Mouse (Mus musculus) stomach, postnatal 0 days (tissue): ENCODE data around the gene Mtfr2. TPM values are rescaled to one million over a fixed set of nuclear protein-coding genes. Genes with fewer than 3 reads are reported as not detected.

Experiments used
- ATAC-seq: fragments of 200-750 bp; cut with Nextera tagmentation; 2 replicates; pipeline ENCODE4 v1.8.0; 2017; ENCODE audit not compliant: low FRiP score, low TSS enrichment
- DNase-seq: peaks from one replicate; pipeline ENCODE4 v3.0.0-alpha.2; 2016; ENCODE audit warnings: low spot score
- H3K27ac ChIP-seq: fragments of 300-500 bp; sonication (generic); replicated peaks from 2 replicates; pipeline ENCODE4 v1.5.1; 2014; ENCODE audit warnings: mild to moderate bottlenecking, control low read depth
- H3K27me3 ChIP-seq: fragments of 300-500 bp; sonication (generic); 2 replicates; pipeline ENCODE4 v1.6.1; 2014; ENCODE audit warnings: low read length; ENCODE audit not compliant: control insufficient read depth, insufficient read depth
- H3K36me3 ChIP-seq: fragments of 300-500 bp; sonication (generic); 2 replicates; pipeline ENCODE4 v1.6.1; 2014; ENCODE audit warnings: low read length, mixed read lengths; ENCODE audit not compliant: control insufficient read depth, insufficient read depth
- H3K4me1 ChIP-seq: fragments of 300-500 bp; sonication (generic); replicated peaks from 2 replicates; pipeline ENCODE4 v1.6.1; 2014; ENCODE audit warnings: antibody characterized with exemption; ENCODE audit not compliant: control insufficient read depth, insufficient read depth
- H3K4me2 ChIP-seq: fragments of 300-500 bp; sonication (generic); replicated peaks from 2 replicates; pipeline ENCODE4 v1.6.1; 2014; ENCODE audit warnings: low read depth, mild to moderate bottlenecking, control low read depth, moderate library complexity
- H3K4me3 ChIP-seq: fragments of 300-500 bp; sonication (generic); 2 replicates; pipeline ENCODE4 v1.5.1; 2014; ENCODE audit warnings: low read depth, low read length, control low read depth
- H3K9ac ChIP-seq: fragments of 300-500 bp; sonication (generic); 2 replicates; pipeline ENCODE4 v1.6.1; 2014; ENCODE audit warnings: mild to moderate bottlenecking, low read length, control low read depth, mixed read lengths
- H3K9me3 ChIP-seq: fragments of 300-500 bp; sonication (generic); 2 replicates; pipeline ENCODE4 v1.6.1; 2016; ENCODE audit warnings: low read length; ENCODE audit not compliant: control insufficient read depth
- CTCF ChIP-seq: IDR thresholded peaks from 2 replicates; pipeline ENCODE4 v1.5.1; 2016; ENCODE audit warnings: antibody characterized with exemption, low read depth, mild to moderate bottlenecking, moderate library complexity
- EP300 ChIP-seq: optimal IDR thresholded peaks from 2 replicates; pipeline ENCODE3; 2016; ENCODE audit warnings: antibody characterized with exemption
- WGBS: fragments of 180-500 bp; shearing (Covaris S2); extraction: QIAGEN DNeasy Blood & Tissue Kit; methylation state at CpG from one replicate; pipeline ENCODE4 v1.1.7; 2014; 5-methylcytosine and 5-hydroxymethylcytosine counted together
- polyA plus RNA-seq: library from polyadenylated mRNA; unstranded; fragments of >200 nt; fragmentation: Nextera tagmentation; extraction: Ambion mirVana; gene quantifications from 2 replicates; pipeline ENCODE4 v1.2.1, GENCODE M21; 2015

Mtfr2 gene
- polyA plus RNA-seq, 1 experiment from 2014 or later: 0.63 TPM

DNA sequence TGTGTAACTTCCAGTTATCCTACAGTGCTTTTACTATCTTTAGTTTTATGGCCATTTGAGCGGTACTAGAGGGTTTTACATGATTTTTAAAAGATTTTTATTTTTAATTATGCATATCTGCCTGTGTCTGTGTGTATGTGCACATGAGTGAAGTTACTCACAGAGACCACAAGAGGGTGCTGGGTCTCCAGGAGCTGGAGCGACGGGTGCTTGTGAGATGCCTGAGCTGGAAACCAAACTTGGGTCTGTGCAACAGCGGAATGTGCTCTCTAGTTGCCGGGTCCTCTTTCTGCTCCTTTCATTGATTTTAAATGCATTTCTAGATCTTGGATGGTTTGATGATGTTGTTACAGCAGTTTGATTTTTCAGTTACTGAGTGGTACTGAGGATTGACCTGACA is 24.5 kb downstream of the Mtfr2 start:
- WGBS: 94% methylated on average over 5 of the region's 5 CpGs
- Histone ChIP-seq H3K27ac (no peak overlapping the region), H3K27me3 (no peaks in the 10 kb centered on the region), H3K9me3 (no peaks in the 10 kb centered on the region), H3K4me2 (no peak overlapping the region), H3K36me3 (no peaks in the 10 kb centered on the region), H3K4me3 (no peak overlapping the region), H3K9ac (no peak overlapping the region), H3K4me1 (no peaks in the 10 kb centered on the region)
- ATAC-seq: no peak
- peak; percentile 38 for TF ChIP-seq CTCF
- no peak for TF ChIP-seq EP300
- no peak for DNase-seq

GRCm38 (mm10) chr10:20377621-20378020 is 30.1 kb downstream of the Mtfr2 start:
- Histone ChIP-seq H3K27me3 (no peaks in the 10 kb centered on the region), H3K4me1 (0 out of 2 replicates have a peak, but pooled peaks cover 1% of the 10 kb centered on the region), H3K9ac (no peak overlapping the region), H3K4me3 (no peak overlapping the region), H3K36me3 (no peaks in the 10 kb centered on the region), H3K4me2 (no peak overlapping the region), H3K9me3 (no peaks in the 10 kb centered on the region), H3K27ac (no peak overlapping the region)
- no peak for DNase-seq
- ATAC-seq: no peak
- no peak for TF ChIP-seq CTCF
- TF ChIP-seq EP300: no peak
- WGBS: 81% methylated on average over 9 of the region's 9 CpGs

DNA sequence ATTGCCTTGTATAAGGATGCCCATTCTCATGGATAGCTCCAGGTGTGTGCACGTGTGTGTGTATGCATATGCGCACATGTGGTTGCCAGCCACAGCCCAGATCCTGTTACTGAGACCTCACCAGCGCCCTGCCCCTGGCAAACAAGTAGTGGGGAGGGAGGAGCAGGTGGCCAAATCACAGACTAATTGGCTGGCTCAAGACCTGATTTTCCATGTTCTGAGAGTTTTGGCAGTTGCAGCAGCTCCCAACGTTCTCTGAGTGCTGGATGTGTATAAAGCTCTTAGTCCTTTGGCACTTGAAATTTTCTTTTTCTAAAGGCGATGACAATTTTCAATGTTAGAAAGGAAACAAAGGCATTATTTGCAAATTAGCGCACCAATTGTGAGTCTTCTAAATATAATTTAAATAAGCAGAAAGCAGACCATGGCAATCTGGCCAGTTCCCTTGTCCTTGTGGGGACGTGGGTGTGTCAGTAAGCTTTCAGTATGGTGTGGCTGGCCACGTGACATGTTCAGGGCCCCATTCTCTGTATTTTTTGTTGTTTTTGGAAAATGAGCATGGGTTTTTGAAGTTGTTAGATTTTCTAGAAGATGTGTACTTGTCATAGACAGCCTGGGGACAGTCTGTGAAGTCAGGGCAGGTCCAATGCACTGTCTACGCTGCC is 31.6 kb downstream of the Mtfr2 start:
- 65% methylated on average over 9 of the region's 9 CpGs for whole genome bisulfite sequencing
- Histone ChIP-seq H3K4me2 (no peak overlapping the region), H3K4me3 (no peak overlapping the region), H3K4me1 (0 out of 2 replicates have a peak, but pooled peaks cover 3% of the 10 kb centered on the region), H3K27me3 (no peaks in the 10 kb centered on the region), H3K9ac (no peak overlapping the region), H3K9me3 (no peaks in the 10 kb centered on the region), H3K36me3 (no peaks in the 10 kb centered on the region), H3K27ac (no peak overlapping the region)
- TF ChIP-seq EP300: no peak
- no peak for TF ChIP-seq CTCF
- DNase-seq: no peak
- ATAC-seq: no peak

DNA sequence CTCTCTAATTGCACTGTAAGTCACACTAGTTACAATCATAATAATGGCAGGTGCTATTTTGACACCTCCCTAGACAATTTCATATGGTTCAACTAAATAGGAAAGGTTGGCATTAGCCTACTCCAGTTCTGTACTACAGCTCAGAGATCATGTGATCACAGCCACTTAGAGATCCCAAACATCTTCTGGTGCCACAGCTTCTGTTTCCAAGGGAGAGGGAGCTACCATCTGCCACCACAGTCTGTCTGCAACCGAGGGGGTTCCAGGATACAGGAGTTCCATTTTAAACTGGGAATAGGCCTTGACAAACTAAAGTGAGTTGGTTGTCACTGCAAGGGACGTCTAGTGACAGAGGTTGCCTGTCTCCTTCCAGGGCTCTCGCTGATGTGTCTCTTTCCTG is 33.2 kb downstream of the Mtfr2 start:
- Histone ChIP-seq H3K9ac (no peak overlapping the region), H3K4me1 (0 out of 2 replicates have a peak, but pooled peaks cover 3% of the 10 kb centered on the region), H3K4me2 (no peak overlapping the region), H3K4me3 (no peak overlapping the region), H3K27ac (no peak overlapping the region), H3K36me3 (no peaks in the 10 kb centered on the region), H3K27me3 (no peaks in the 10 kb centered on the region), H3K9me3 (no peaks in the 10 kb centered on the region)
- 81% methylated on average over 3 of the region's 3 CpGs for WGBS
- DNase-seq (no peak), ATAC-seq (no peak)
- TF ChIP-seq CTCF (no peak), EP300 (no peak)

DNA sequence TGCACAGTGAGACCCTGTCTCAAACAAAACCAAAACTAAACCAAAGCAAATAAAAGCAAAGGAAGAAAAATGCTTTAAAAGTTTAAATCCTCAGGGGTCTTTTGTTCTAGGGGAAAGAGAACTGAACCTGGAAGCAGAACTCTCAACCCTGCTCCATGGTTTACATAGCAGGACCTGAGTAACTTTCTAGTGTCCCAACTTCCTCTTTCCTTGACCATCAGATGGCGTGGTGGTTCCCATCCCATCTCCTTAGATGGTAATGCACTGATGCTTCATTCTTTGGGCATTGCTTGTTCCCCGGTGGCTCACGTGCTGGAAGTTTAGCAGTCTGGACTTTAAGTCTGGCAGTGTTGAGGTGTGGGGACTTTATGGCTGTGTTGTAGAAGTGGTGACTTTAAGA is 33.8 kb downstream of the Mtfr2 start:
- no peak for TF ChIP-seq EP300
- TF ChIP-seq CTCF: peak; percentile 10; the same call in 1 of the 2 replicates
- H3K27ac ChIP-seq: no peak overlapping the region
- no peak overlapping the region for H3K4me3 ChIP-seq
- no peaks in the 10 kb centered on the region for H3K27me3 ChIP-seq
- ATAC-seq (no peak), DNase-seq (no peak)
- no peak overlapping the region for H3K9ac ChIP-seq
- H3K4me1 ChIP-seq: 0 out of 2 replicates have a peak, but pooled peaks cover 3% of the 10 kb centered on the region
- no peaks in the 10 kb centered on the region for H3K36me3 ChIP-seq
- H3K9me3 ChIP-seq: no peaks in the 10 kb centered on the region
- 69% methylated on average over 3 of the region's 3 CpGs for WGBS
- H3K4me2 ChIP-seq: no peak overlapping the region

- no peak overlapping the region for H3K4me2 ChIP-seq
- H3K4me3 ChIP-seq: no peak overlapping the region
- 72% methylated on average over 6 of the region's 6 CpGs for WGBS
- no peak overlapping the region for H3K9ac ChIP-seq
- DNase-seq: no peak
- H3K27me3 ChIP-seq: no peaks in the 10 kb centered on the region
- TF ChIP-seq CTCF (0 out of 2 replicates have a peak, but pooled peaks have one; percentile 16), EP300 (no peak)
- no peaks in the 10 kb centered on the region for H3K36me3 ChIP-seq
- H3K4me1 ChIP-seq: 0 out of 2 replicates have a peak, but pooled peaks cover 3% of the 10 kb centered on the region
- H3K27ac ChIP-seq: no peak overlapping the region
- no peaks in the 10 kb centered on the region for H3K9me3 ChIP-seq
- ATAC-seq: no peak
Observed at GRCm38 (mm10) chr10:20382807-20383419, 35.3 kb downstream of the Mtfr2 start.
